Mouse (Mus musculus) MEL (cell line): ENCODE results near the gene Ntrk3.

Source experiments
- CTCF ChIP-seq, 3 experiments: IDR thresholded peaks in 2 of 3; conservative IDR thresholded peaks in 1 of 3; 2 replicates each; pipeline ENCODE4 v1.5.1; 2011 to 2012; ENCODE audit warnings: low read length in 3 of 3, low read depth in 2 of 3, mild to moderate bottlenecking in 2 of 3, improper control_type of control experiment in 1 of 3, inconsistent platforms in 1 of 3, mixed read lengths in 1 of 3, moderate library complexity in 1 of 3; ENCODE audit not compliant: control insufficient read depth in 1 of 3, insufficient read depth in 1 of 3, poor library complexity in 1 of 3, severe bottlenecking in 1 of 3
- EP300 ChIP-seq, 2 experiments: IDR thresholded peaks; 2 replicates each; pipeline ENCODE4 v1.6.1; 2011; ENCODE audit warnings: improper control_type of control experiment in 2 of 2, low read length in 2 of 2, low read depth in 1 of 2, mild to moderate bottlenecking in 1 of 2
- MAFK ChIP-seq: IDR thresholded peaks from 2 replicates; pipeline ENCODE4 v1.6.1; 2011; ENCODE audit warnings: low read depth, mild to moderate bottlenecking, low read length, improper control_type of control experiment, borderline replicate concordance
- POLR2A ChIP-seq, 2 experiments: IDR thresholded peaks; 2 replicates each; pipeline ENCODE4 v1.6.1; 2011 to 2012; ENCODE audit warnings: low read length in 2 of 2, mild to moderate bottlenecking in 2 of 2, control low read depth in 1 of 2, improper control_type of control experiment in 1 of 2, low read depth in 1 of 2, moderate library complexity in 1 of 2; ENCODE audit not compliant: control insufficient read depth in 1 of 2, insufficient read depth in 1 of 2, poor library complexity in 1 of 2
- POLR2AphosphoS5 ChIP-seq: IDR thresholded peaks from 2 replicates; pipeline ENCODE4 v1.6.1; 2012; ENCODE audit warnings: low read depth, borderline replicate concordance, mild to moderate bottlenecking, inconsistent platforms, low read length, moderate library complexity, mixed read lengths
- RCOR1 ChIP-seq: IDR thresholded peaks from 2 replicates; pipeline ENCODE4 v1.6.1; 2012; ENCODE audit warnings: low read depth, mild to moderate bottlenecking, inconsistent platforms, low read length, improper control_type of control experiment
- SIN3A ChIP-seq: IDR thresholded peaks from 2 replicates; pipeline ENCODE4 v1.6.1; 2012; ENCODE audit warnings: low read length, improper control_type of control experiment, inconsistent platforms
- ZKSCAN1 ChIP-seq: IDR thresholded peaks from 2 replicates; pipeline ENCODE4 v1.6.1; 2012; ENCODE audit warnings: low read depth, mild to moderate bottlenecking, inconsistent platforms, low read length, improper control_type of control experiment, moderate library complexity

GRCm38 (mm10) chr7:78752961-78753360, 15.1 kb upstream of the Ntrk3 start:
- TF ChIP-seq CTCF (IDR thresholded peaks at IDR 0.05 in 2 of 3, conservative IDR thresholded peaks at IDR 0.05 in 1 of 3; ENCODE audit: control insufficient read depth in 1 of 3, insufficient read depth in 1 of 3, low read depth in 2 of 3, low read length in 3 of 3, poor library complexity in 1 of 3, severe bottlenecking in 1 of 3) (no peak), POLR2A (IDR thresholded peaks at IDR 0.05; ENCODE audit: control insufficient read depth in 1 of 2, insufficient read depth in 1 of 2, low read depth in 1 of 2, low read length in 2 of 2, poor library complexity in 1 of 2) (no peak), EP300 (IDR thresholded peaks at IDR 0.05; ENCODE audit: low read depth in 1 of 2, low read length in 2 of 2) (no peak), SIN3A (no peak), RCOR1 (no peak), POLR2AphosphoS5 (no peak), MAFK (no peak), ZKSCAN1 (no peak)
